Mouse (Mus musculus) thymus, postnatal 0 days (tissue): ENCODE measurements around the gene Ascc1. TPM values are rescaled to one million over a fixed set of nuclear protein-coding genes. Genes with fewer than 3 reads are reported as not detected.

Experiments used
- DNase-seq: peaks from one replicate; pipeline ENCODE4 v3.0.0-alpha.2; 2015; ENCODE audit warnings: low spot score
- polyA plus RNA-seq: library from polyadenylated mRNA; unstranded; fragments of >200 nt; fragmentation: Nextera tagmentation; extraction: Ambion mirVana; gene quantifications from 2 replicates; pipeline ENCODE4 v1.2.1, GENCODE M21; 2015

The Ascc1 gene
- polyA plus RNA-seq, 1 experiment from 2014 or later, result 38.5 TPM

DNA sequence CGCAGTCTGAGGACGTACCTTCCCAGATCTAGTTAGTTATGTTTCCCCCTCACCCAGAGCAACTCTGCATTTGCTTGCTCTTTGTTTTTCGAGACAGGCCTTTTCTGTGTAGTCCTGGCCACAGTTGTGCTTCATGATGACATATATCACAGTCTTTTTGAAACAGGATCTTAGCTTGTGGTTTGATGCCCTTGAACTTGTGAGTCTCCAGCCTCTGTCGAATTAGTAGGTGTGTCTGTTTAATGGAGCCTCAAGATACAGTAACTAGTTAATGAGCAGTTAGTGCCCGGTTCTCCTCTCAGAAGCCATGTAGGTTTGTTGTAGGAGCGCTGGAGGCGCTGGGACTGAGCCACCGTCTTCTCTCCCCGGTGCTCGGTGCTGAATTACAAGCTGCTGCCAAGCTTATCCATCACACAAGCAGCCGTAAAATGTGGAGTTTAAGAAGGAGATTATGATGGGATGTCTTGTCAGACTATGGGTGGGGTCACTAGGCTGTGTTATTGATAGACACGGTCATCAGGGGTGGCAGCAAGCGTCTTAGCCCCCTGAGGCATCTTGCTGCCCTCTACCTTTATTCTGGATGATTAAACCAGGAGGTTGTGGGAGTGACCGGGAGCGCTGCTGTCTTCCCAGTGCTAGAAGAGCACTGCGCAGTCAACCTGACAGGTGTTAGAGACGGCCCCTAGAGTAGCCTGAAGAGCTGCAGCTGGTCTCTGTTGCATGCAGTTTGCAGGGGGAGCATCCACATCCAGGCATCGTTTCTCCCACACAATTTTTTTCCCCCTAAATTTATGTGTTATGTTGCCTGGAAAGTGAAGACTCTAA lies 75.3 kb downstream of the Ascc1 start:
- no peak for DNase-seq

DNA sequence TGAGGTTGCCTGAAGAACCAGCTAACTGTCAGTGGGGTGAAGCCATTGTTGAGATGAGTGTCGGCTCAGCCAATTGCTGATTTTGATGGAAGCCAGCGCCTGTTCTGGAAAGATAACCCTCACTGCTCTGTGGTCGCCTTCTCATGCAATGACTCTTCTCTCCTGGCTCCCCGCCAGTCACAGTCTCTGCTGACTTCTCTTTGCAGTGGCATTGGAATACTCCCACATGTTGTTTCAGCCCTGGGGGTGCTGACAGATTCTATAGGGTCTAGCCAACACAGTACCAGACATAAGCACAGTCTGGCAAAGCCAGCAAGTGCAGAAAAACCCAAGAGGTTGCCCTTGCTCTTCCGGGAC lies 75.9 kb downstream of the Ascc1 start:
- no peak for DNase-seq

DNA sequence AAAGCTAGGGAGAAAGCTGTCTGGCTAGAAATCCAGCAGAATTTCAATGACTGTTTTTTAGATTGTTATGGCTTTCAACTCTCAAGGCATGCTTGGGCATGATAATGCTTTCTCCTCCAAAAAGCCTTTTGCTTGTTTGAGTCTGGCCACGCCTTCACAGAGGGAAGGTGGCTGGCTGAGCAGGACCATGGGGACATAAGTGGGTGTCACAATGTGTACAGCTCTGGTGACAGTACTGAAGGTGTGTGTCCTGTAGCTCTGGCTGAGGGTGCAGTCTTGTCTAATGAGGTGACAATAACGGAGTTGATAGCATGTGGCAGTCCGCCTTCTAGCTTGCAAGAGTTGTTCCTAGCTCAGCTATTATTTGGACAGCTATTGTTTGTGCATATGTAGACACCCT lies 77.6 kb downstream of the Ascc1 start:
- no peak for DNase-seq

DNA sequence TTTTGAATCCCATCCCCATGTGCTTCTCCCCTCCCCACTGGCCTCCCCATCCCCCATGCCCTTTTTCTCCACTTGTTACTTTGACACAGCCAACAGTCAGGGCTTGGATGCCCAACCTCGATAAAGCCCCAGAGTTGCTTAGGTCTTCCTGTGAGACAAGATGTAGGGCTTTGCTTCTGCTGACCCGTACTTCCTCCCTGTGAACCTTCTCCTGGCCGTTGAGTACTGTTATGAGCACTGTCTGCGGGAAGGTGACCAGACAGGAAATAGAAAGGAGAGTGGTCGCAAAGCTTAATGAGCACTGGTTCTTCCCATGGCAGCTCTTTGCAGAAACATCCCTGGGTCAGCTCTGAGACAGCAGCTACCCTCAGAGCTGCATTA lies 78.0 kb downstream of the Ascc1 start:
- no peak for DNase-seq

DNA sequence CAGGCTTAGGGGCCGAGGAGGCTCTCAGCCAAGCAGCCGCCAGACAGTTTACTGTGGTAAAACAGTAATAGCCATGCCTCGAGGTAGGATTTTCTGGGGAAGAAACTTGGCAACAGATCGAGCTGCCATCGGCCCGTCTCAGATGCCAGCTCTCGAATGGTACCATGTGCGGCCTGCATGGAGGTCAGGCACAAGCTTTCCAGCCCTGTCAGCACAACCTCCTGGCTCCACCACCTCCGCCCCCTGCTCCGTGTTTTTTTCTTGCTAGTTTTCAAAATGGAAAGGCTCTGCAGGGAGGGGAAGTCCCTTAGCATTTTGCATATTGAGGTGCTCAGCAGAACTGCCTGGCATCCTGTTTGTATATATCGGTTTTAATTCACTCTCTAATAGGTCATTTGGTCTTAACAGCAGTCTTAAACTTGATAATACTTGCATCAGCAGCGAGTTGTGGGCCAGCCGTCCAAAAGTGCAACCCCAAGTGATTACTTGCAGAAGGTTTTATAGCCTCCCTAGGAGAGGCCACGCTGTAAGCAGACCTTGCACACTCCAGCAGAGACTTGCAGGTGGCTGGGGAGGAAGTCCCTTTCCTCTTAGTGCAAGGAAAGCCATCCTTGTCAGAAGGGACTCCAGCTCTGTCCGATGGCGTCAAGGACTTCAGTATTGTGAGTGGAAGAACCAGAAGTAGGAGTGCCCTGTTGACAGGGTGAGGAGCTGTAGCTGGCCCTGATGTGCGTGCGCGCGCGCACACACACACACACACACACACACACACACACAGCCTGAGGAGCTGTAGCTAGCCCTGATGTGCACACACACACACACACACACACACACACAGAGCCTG lies 78.6 kb downstream of the Ascc1 start:
- peak; percentile 47 for DNase-seq

DNA sequence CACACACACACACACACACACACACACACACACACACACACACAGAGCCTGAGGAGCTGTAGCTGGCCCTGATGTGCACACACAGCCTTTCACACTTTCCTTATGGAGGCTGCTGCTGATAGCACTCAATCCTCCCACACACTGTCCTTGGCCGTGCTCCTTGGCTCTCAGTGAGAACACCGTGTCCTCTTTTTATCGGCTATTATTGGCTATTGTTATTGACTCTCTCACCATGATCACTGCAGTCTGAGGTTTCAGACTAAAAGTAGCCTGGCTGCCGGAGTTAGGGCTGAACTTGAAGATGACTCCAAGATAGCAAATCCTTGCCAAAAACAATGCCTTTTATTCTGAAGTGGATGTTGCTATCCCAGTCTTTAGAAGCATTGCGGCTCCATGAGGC lies 79.3 kb downstream of the Ascc1 start:
- DNase-seq, result no peak

DNA sequence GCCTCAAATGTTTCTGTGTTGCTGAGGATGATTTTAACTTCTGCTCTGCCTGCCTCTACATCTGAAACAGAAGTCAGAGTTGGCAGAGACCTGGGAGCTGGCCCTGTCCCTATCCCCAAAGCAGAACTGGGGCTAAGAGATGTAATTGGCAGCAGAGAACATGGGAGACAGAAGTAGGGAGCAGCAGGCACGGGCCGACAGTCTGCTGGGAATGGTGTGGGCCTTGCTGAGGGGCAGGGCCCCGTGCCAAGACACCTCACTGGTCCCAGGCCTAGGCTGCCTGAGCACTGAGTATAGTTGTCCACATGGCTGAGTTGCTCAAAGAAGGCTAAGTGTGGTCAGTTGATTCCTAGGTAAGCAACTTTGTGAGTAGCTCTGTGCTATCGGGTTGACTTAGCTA lies 81.5 kb downstream of the Ascc1 start:
- DNase-seq, result no peak

DNA sequence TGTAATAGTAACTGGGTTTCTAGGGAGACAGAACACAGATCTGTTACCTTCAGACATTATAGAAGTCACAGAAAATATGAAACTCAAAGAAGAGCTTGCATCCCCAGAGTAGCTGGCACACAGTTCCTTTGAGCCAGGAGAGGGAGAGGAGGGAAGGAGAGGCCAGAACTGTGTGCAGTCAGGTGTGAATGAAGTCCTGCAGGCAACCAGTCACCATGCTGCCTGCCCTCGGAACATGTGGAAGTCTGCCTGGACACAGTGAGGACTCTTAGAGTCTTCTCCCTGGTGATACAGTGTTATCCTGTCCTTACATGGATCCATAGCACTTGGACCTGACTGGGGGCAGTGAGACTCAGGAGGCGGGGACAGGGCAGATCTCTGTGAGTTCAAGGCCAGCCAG lies 89.7 kb downstream of the Ascc1 start:
- DNase-seq, result no peak

DNA sequence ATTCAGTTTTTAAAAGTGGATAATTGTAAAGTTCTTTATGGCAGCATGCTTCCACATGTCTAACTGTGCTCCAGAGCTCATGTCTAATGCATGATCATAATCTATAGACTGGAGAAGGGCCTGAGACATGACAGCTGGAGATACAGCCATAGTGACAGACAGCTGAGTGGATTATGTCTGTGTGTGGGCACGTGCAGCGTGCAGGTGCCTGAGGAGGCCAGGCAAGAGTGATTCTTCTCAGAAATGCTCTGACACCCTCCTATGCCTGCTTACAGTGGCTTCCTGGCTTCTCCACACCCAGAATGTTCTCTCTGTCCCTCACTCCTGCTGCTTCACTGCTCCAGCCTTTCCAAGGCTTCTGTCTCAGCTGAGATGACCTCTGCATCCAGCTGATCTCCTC lies 91.1 kb downstream of the Ascc1 start:
- DNase-seq, result no peak

DNA sequence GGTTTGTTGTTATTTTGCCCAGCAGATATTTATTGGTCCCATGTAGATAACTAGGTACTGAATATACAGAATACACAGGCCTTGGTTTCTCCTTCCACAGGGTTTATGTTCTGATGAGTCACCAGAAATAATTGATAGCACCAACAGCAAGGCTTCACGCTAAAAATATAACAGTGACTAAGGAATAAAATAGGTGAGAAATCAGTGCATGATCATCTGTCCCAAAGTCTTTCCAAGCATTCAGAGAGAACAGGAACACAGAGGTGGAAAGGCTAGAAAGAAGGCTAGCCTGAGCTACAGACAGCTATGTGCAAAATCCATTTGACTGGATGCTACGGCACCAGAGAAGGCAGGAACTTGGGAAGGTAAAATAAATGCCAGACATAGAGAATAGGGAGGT lies 93.0 kb downstream of the Ascc1 start:
- no peak for DNase-seq

DNA sequence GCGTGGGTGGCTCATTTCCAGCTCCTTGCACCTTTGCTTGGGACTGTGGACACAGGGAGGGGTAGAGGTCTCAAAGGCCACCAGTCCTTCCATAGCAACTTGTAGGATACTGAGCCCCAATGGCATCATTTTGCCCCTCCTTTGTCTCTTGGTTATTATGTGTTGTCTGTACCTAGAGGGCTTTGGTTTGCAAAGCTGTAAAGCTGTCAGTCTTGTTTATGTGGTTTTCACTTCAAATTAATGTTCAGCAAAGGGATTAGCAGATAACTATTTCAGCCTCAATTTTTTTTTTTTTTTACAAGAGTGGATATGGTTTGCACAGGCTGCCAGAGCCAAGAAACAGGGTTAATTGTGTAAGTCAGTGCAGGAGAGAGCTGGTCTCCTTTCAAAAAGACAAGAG lies 93.7 kb downstream of the Ascc1 start:
- no peak for DNase-seq

DNA sequence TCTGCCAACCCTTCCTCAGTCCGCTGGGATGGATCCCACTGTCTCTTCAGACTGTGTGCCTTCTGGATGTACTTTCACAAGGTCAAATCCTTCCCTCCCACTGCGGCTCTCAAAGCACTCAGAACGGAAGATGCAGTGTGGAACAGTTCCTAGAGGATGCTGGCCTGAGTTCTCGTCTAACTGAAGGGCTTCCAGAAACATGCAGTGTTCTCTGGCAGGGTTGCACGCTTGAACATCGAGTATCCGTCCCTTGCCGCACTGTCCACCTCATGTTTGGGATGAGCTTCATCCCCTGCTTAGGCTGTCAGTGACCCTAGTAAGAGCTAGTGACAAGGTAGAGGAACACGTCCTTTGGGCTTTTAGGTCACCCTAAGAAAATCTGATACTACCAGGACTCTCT lies 94.5 kb downstream of the Ascc1 start:
- no peak for DNase-seq

DNA sequence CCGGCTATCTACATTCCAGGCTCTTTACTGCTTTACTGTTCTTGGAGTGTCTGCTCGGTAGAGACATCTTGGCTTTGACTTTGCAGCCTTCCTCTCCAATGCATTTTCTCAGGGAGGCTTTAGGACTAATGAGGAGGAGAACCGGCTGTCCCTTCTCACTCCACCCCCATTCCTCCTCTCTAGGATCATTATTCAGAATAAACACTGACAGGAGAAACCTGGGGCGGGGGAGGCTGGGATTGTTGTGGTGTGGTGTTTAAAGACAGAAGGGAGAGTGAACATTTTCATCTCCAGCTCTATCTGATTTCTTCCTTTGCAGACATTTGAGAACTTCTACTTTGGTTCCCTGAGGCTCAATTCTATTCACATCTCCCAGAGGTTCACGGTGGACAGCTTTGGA lies 95.2 kb downstream of the Ascc1 start:
- DNase-seq, result no peak

DNA sequence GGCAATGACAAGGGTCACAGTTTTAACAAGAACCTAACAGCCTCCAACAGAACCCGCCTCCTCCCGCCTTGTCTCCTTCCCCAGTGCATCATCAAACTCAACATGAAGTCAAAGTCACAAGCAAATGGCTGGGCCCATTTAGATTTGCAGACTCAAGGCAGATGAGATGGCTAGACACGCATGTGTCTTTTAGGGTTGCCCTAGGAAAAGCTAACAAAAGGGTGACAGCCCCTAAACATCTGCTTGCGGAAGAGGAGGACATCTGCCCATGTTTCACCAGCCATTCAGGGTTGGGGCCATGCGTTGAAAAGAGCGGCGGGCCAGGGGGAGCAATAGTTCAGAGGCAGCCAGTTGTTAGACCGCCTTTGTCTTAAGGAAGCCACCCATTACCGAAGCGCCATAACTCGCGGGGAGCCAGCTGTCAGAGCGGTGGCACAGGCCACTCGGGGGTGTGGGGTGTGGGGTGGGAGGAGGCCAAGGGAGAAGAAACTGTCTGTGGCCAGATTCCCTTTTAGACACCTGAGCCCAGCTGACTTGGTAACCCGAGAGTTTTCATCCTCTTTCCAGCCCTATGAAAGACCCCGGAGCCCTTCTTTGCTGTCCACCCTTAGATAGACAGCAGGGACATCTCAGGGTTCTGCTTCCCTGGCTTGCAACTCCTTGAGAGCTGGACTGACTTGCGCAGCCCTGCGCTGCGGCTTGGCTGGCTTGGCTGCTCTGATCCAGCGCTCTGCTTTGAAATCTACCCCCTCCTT lies 103.0 kb downstream of the Ascc1 start:
- no peak for DNase-seq

DNA sequence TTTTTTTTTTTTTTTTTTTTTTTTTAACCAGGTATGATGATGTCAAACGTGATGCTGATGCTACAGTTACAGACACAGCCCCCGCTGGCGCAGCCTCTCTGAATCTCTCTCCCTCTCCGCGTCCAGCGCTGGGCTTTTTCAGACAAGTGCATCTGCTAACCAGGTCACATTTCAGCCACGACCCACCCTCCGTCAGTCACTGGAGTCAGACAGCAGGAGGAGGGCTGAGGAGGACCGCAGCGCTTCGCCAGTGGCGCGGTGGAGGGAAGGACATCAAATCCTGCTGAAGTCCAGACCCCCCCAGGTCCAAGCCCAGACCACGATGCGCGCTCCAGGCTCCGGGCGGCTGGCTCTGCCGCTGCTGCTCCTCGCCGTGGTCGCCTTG lies 103.5 kb downstream of the Ascc1 start, which contains the start of gene Spock2:
Gene Spock2 (plus strand): TSS at position 74 of the 385 bp plus-strand sequence.
- no peak for DNase-seq

DNA sequence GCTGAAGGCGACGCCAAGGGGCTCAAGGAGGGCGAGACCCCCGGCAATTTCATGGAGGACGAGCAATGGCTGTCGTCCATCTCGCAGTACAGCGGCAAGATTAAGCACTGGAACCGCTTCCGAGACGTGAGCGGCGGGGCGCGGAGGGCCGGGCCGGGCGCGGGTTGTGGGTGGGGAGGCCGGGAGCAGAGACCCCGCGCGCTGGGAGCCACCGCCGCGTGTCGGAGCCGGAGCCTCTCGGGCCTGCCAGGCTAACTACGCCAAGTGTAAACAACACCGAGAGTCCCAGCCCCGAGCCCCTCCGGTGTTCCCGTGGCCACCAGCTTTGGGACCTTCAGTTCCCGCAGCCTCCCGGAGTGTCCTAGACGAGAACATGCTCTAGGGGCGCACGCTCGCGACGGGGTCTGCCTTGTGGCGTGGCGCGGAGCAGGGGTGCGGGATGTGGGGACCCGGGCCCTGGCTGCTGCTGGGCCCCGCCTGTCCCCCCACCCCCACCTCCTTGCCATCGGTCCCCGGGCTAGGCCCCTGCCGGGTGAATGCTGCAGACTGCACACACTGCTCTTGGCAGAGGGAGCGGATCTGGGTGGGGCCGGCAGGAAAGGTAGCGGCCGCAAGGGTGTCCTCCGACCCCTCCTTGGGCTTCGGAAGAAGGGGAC lies 104.1 kb downstream of the Ascc1 start:
- peak; percentile 43 for DNase-seq

DNA sequence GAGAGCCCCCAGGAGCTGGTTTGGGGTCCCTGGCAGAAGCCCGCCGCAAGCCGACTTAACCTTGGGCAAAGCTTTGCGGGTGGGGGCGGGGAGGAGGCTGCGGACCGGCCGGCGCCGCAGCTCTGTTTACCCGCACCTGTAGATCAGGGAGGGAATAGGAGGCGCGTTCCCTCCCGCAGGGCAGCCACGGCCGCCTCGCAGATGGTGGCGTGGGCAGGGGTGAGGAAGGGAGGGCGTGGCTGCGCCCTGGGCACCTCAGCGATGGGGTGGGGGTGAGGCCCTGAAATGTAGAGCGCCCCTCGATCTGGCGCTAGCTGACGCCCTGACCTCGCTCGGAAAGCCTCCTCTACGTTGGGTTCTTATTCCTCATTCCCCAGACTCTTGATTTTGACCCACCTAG lies 104.8 kb downstream of the Ascc1 start:
- DNase-seq, result no peak

DNA sequence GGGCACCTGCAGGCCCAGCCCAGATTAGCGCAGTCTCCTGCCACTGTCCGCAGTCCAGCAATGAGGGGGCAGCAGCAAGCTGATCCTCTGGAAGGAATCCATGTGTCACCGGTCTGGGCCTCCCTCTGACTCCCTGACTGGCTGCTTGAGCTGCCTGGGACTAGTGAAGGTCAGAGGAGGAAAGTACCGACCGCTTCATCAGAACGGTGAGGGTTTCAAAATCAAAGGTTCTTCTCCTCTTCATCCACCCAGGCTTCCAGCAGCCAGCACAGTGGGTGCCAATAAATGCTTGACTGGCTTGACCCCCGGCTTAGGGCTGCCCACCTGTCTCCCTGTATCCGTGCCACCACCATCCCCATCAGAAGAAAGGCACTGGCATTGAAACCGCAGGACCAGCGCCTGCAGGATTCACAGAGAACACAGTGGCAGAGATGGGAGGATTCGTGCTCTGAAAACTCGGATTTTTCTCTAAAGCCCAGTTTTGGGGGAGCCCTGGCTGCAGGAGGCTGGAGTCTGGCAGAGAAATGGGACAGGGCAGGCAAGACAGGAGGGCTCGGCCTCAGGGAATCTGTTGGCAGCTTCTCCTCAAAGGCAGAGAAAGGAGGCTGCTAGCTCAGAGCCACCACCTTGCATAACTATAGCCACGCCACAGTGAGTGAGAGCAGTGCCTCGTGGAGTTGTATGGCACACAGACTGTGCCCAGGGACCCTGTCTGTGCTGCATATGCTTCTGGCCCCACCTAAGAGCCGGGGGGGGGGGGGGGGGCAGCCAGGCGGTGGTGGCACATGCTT lies 105.9 kb downstream of the Ascc1 start:
- no peak for DNase-seq

DNA sequence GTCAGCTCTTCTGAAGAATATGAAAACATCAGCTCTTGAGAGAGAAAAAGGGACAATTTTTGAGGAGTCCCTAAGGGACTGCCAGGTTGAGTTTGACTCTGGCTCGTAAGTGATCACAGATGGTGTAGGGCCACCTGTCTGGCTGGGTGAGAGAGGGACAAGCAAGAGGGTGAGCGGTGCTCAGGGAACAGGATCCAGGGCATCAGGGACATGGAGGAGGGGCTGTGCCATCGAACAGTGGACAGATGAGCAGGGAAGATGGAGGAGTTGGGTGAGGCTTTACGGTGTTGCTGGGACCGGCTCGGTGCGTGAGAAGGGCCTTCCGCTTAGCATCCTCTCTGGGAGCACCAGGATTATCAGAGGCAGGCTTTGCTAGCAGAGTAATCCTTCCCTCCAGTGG lies 106.7 kb downstream of the Ascc1 start:
- DNase-seq, result no peak

DNA sequence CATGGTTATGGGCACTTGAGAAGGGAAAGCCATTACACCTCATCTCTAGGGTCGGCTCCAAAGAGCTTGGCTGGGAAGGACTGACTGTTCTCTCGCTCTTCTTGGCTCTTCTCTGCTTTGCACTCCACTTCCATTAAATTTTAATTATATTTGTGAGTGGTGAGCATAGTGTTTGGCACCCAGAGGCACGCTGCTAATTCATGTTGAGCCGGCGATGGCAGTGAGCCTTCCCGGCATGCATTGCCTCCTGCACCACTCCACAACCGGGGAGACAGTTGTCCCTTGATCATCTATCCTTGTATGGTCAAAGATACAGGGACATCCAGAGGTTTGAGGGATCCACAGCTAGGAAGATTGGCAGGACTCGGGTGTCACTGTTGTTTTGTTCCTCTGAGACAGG lies 107.4 kb downstream of the Ascc1 start:
- DNase-seq, result no peak
